Mouse (Mus musculus): ENCODE measurements around the gene Spryd3. TPM values are rescaled to one million over a fixed set of nuclear protein-coding genes. Genes with fewer than 3 reads are reported as not detected.

The Spryd3 gene
- polyA plus RNA-seq, 1 experiment = 1.1 TPM

- Histone ChIP-seq H3K4me1 (ENCODE audit: control insufficient read depth) (peaks cover 38% of the 10 kb centered on the region), H3K27me3 (ENCODE audit: control insufficient read depth) (peaks cover 77% of the 10 kb centered on the region), H3K4me3 (replicated peaks) (no peak overlapping the region), H3K9me3 (ENCODE audit: control insufficient read depth, low read length) (no peaks in the 10 kb centered on the region), H3K36me3 (ENCODE audit: control insufficient read depth) (no peaks in the 10 kb centered on the region)
- TF ChIP-seq TAL1 (IDR thresholded peaks at IDR 0.05; ENCODE audit: low read length) (no peak), GATA1 (IDR thresholded peaks at IDR 0.05; ENCODE audit: low read length) (no peak)
Observed at GRCm38 (mm10) chr15:102105360-102105759, 30.7 kb downstream of the Spryd3 start.

DNA sequence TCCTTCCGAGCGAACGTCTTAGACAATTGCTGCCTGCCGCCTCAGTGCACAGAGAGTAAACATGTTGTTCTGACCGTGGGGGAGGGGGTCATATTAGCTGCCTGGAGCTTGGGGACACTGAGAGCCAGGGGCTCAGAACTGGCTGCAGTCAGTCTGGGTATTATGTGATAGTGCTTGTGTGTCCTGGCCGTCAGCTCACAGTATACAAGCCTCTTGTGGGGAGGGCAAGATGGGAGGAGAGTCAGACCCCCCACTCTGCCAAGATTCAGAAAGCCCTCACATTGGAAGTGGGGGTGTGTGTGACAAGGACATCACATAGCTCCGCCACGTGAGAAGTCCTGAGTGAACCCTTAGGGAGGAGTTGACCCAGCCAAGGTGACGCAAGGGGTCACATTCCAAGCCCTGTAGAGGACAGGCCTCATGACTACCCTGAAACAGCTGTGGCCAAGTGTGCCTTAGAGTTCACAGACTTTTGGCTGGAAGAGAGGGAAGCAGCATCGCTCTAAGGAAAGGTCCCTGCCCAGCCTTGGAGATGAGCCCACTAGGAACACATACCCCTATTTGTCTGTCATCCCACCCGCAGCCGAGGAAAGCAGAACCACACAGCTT is 32.0 kb downstream of the Spryd3 start:
- peaks cover 86% of the 10 kb centered on the region for H3K27me3 ChIP-seq (ENCODE audit: control insufficient read depth)
- peaks cover 3% of the 10 kb centered on the region; the same call in 1 of the 2 replicates for H3K36me3 ChIP-seq (ENCODE audit: control insufficient read depth)
- TF ChIP-seq GATA1 (IDR thresholded peaks at IDR 0.05; ENCODE audit: low read length) = no peak
- TF ChIP-seq TAL1 (IDR thresholded peaks at IDR 0.05; ENCODE audit: low read length) = no peak
- peaks cover 44% of the 10 kb centered on the region for H3K4me1 ChIP-seq (ENCODE audit: control insufficient read depth)
- H3K4me3 ChIP-seq (replicated peaks) = no peak overlapping the region
- H3K9me3 ChIP-seq (ENCODE audit: control insufficient read depth, low read length) = no peaks in the 10 kb centered on the region

DNA sequence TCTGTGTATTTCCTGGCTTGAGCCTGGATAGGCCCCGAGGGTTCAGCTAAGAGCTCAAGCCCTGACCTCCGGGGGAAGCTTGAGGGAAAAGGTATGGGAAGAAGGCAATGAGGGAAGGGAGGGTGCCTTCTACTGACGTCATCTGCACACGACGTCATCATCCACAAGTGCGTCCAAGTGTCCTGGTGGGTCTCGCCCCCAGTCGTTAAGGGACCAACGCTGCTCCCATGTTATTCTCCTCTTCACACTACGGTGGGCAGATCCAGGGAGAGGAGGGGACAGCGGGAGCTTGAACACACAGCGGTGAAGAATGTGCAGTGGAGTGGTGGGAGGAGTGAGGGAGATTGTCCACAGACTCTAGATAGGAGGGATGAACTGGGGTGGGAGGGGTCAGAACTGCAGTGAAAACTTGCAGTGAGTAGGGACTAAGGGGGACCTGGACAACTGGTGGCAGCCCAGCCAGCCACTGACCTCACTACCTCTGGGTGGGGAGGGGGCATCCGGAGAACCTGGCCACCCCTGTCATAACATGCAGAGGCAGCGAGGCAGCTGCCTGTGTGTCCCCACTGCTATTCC is 32.6 kb downstream of the Spryd3 start:
- Histone ChIP-seq H3K9me3 (ENCODE audit: control insufficient read depth, low read length) (no peaks in the 10 kb centered on the region), H3K4me1 (ENCODE audit: control insufficient read depth) (peaks cover 44% of the 10 kb centered on the region), H3K4me3 (replicated peaks) (peak overlapping the region; percentile 29), H3K27me3 (ENCODE audit: control insufficient read depth) (peaks cover 86% of the 10 kb centered on the region), H3K36me3 (ENCODE audit: control insufficient read depth) (peaks cover 5% of the 10 kb centered on the region)
- no peak for TF ChIP-seq GATA1 (IDR thresholded peaks at IDR 0.05; ENCODE audit: low read length)
- TF ChIP-seq TAL1 (IDR thresholded peaks at IDR 0.05; ENCODE audit: low read length) = no peak

GRCm38 (mm10) chr15:102102548-102103121 is 33.4 kb downstream of the Spryd3 start:
- peak overlapping the region; percentile 29 for H3K4me3 ChIP-seq (replicated peaks)
- no peaks in the 10 kb centered on the region for H3K9me3 ChIP-seq (ENCODE audit: control insufficient read depth, low read length)
- peaks cover 40% of the 10 kb centered on the region for H3K4me1 ChIP-seq (ENCODE audit: control insufficient read depth)
- H3K36me3 ChIP-seq (ENCODE audit: control insufficient read depth) = peaks cover 13% of the 10 kb centered on the region
- H3K27me3 ChIP-seq (ENCODE audit: control insufficient read depth) = peaks cover 83% of the 10 kb centered on the region
- no peak for TF ChIP-seq TAL1 (IDR thresholded peaks at IDR 0.05; ENCODE audit: low read length)
- no peak for TF ChIP-seq GATA1 (IDR thresholded peaks at IDR 0.05; ENCODE audit: low read length)

DNA sequence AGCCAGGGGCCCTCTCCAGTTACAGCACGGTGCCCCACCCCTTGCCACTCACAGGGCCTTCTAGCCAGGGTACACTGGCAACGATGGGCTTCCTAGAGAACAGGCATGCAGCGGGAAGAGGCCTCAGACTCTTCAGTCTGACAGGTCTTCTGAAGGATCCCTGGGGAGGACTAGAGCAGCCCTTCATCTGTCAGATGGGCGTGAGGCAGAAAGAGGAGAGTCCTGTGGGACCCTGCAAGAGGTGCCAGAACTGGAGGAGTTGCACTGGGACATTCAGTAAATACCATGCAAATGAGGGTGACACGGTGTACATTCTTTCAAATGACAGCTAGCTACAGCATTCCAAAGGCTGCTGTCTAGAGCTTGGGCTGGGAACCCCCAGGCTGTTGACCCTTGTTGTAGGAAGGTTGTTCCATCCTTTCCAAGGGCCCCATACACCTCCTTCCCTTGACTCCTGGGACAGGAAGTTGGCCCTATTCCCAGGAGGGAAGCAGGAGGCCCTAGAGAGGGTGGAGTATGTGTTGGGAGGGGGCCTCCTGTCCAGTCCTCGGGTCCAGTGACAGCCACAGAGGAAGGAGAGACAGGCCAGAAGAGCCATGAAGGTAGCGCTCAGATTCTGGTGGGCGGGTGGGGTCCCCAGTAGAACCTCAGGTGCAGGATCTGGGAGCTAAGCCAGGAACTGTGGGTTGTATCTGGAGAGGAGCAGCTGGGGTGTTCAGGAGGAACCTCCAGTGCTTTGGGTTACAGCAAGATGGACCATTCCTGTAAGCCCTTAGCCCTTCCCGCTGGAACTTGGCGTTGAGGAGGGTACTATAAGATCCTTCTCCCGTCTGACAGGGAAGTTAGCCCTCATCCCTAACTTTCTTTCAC is 34.1 kb downstream of the Spryd3 start:
- TF ChIP-seq GATA1 (IDR thresholded peaks at IDR 0.05; ENCODE audit: low read length) (no peak), TAL1 (IDR thresholded peaks at IDR 0.05; ENCODE audit: low read length) (no peak)
- H3K36me3 ChIP-seq (ENCODE audit: control insufficient read depth) = peaks cover 19% of the 10 kb centered on the region
- H3K9me3 ChIP-seq (ENCODE audit: control insufficient read depth, low read length) = no peaks in the 10 kb centered on the region
- no peak overlapping the region for H3K4me3 ChIP-seq (replicated peaks)
- H3K4me1 ChIP-seq (ENCODE audit: control insufficient read depth) = peaks cover 33% of the 10 kb centered on the region
- H3K27me3 ChIP-seq (ENCODE audit: control insufficient read depth) = peaks cover 77% of the 10 kb centered on the region

DNA sequence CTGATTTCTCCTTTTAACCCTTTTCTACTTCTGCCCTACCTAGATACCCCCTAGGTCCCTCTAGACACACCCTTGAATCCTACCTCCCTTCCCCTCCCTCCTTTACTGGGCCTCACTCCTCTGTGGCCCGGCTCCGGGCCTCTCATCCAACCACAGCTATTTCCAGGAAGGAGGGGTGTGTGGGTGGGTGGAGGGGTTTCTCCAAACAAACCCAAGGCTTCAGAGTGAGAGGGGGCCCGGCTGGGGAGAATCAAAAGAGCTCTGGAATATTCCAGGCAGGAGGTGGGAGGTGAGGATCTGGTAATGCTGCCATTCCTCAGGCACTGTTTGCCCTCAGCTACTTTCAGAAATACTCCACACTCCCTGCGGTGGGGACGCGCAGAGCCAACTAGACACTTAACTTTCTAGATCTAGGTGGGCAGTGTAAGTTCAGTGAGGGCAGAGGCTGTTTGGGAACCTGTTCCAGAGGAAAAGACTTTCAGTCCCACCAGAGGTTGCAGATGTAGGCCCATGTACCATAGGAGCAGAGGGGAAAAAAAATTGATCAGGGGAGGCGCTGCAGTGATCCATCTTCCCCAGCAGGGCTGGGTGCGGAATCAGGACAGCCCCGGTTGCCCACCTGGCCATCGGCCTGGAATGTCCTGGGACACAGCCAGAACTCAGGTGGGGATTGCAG is 34.9 kb downstream of the Spryd3 start:
- H3K36me3 ChIP-seq (ENCODE audit: control insufficient read depth) = peaks cover 25% of the 10 kb centered on the region
- H3K4me1 ChIP-seq (ENCODE audit: control insufficient read depth) = peaks cover 30% of the 10 kb centered on the region
- H3K4me3 ChIP-seq (replicated peaks) = peak overlapping the region; percentile 62
- peaks cover 69% of the 10 kb centered on the region for H3K27me3 ChIP-seq (ENCODE audit: control insufficient read depth)
- TF ChIP-seq TAL1 (IDR thresholded peaks at IDR 0.05; ENCODE audit: low read length) (no peak), GATA1 (IDR thresholded peaks at IDR 0.05; ENCODE audit: low read length) (no peak)
- H3K9me3 ChIP-seq (ENCODE audit: control insufficient read depth, low read length) = no peaks in the 10 kb centered on the region

- TF ChIP-seq TAL1 (IDR thresholded peaks at IDR 0.05; ENCODE audit: low read length) = no peak
- TF ChIP-seq GATA1 (IDR thresholded peaks at IDR 0.05; ENCODE audit: low read length) = no peak
- Histone ChIP-seq H3K36me3 (ENCODE audit: control insufficient read depth) (peaks cover 33% of the 10 kb centered on the region), H3K9me3 (ENCODE audit: control insufficient read depth, low read length) (no peaks in the 10 kb centered on the region), H3K4me3 (replicated peaks) (peak within 1 kb of the TSS; percentile 62), H3K27me3 (ENCODE audit: control insufficient read depth) (peaks cover 62% of the 10 kb centered on the region), H3K4me1 (ENCODE audit: control insufficient read depth) (peaks cover 30% of the 10 kb centered on the region)
Observed at GRCm38 (mm10) chr15:102100161-102100981, 35.7 kb downstream of the Spryd3 start, which contains the start of gene Tns2. Gene Tns2 (plus strand): TSS chr15:102100413.

DNA sequence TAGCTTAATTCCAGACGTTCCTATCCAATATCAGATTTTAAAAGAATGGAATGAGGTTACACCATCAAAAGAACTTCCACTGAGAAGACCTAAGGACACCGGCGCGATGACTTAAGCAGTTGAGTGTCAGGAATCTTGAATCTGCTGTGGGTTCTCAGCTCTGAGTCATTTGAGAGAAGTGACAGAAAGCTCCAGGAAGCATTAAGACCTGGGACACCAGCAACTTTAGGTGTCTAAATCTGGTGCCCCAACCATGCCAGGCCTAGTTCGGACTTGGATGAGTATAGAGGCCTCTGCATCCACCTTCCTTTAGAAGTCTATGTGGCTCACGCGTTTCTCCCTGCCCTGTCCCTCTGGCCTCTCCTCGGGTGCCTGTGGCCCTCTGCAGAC is 36.3 kb downstream of the Spryd3 start:
- peak overlapping the region; percentile 62 for H3K4me3 ChIP-seq (replicated peaks)
- peaks cover 39% of the 10 kb centered on the region for H3K36me3 ChIP-seq (ENCODE audit: control insufficient read depth)
- H3K9me3 ChIP-seq (ENCODE audit: control insufficient read depth, low read length) = no peaks in the 10 kb centered on the region
- H3K4me1 ChIP-seq (ENCODE audit: control insufficient read depth) = peaks cover 30% of the 10 kb centered on the region
- TF ChIP-seq TAL1 (IDR thresholded peaks at IDR 0.05; ENCODE audit: low read length) (no peak), GATA1 (IDR thresholded peaks at IDR 0.05; ENCODE audit: low read length) (no peak)
- H3K27me3 ChIP-seq (ENCODE audit: control insufficient read depth) = peaks cover 55% of the 10 kb centered on the region
